Mouse (Mus musculus): Measurements from ENCODE around the gene Aifm2.

- TF ChIP-seq CTCF (conservative IDR thresholded peaks at IDR 0.05; ENCODE audit: insufficient read depth, insufficient read length, low read depth, low read length), result no peak
- TF ChIP-seq POLR2A (IDR thresholded peaks at IDR 0.05; ENCODE audit: low read depth, low read length), result no peak
These were observed 35.5 kb upstream of the Aifm2 start for GRCm38 (mm10) chr10:61679545-61679944.
